Mouse (Mus musculus) retina, adult 2 months (tissue): Measurements from ENCODE around the gene Specc1.

Experiments
- DNase-seq: peaks from one replicate; pipeline ENCODE4 v3.0.0-alpha.2; 2012; ENCODE audit warnings: low read depth, low spot score

The Specc1 gene

DNA sequence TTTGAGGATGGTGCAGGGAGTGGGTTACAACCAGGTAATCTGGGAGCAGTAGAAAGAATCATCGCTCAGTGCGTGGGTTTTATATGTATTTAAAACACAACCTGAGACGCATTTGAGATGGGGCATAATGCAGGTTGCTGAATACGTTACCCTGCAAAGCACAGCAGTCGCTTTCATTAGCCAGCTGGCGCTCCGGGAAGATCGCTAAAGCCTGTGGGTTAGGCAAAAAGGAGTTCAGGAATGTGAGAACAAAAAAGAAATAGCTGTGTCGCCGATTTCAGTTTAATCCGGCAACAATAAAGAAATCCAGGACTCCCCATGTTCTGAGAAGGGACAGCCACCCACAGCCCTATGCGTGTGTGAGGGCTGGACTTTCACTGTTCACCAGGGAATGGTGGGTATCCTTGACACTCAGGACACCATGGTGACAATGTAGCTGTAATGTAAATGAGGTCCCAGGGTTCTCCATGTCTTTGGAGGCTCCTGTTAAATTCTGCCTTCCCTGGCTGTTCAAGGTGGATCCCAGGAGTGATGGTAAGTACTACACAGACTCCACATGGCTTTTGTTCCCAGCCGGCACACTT is 58.6 kb downstream of the Specc1 start:
- no peak for DNase-seq

DNA sequence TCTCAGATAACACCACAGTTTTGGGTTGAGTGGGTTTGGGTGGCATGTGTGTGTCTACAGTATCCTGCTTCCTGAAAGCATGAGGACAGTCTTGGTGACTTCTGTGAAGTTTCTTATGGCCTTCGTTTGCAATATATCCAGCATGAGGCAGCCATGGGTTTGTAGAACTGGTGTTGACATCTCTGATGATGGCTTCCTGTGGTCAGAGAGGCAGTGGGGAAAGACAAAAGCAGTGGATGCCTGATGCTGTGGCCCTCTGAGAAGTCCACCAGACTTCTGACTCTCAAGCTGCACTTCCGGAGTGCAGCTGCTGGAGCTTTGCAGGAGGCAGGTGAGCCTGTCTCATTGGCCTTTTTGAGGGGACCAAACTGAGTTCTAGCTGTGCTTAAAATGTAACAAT is 60.4 kb downstream of the Specc1 start:
- DNase-seq, result no peak

DNA sequence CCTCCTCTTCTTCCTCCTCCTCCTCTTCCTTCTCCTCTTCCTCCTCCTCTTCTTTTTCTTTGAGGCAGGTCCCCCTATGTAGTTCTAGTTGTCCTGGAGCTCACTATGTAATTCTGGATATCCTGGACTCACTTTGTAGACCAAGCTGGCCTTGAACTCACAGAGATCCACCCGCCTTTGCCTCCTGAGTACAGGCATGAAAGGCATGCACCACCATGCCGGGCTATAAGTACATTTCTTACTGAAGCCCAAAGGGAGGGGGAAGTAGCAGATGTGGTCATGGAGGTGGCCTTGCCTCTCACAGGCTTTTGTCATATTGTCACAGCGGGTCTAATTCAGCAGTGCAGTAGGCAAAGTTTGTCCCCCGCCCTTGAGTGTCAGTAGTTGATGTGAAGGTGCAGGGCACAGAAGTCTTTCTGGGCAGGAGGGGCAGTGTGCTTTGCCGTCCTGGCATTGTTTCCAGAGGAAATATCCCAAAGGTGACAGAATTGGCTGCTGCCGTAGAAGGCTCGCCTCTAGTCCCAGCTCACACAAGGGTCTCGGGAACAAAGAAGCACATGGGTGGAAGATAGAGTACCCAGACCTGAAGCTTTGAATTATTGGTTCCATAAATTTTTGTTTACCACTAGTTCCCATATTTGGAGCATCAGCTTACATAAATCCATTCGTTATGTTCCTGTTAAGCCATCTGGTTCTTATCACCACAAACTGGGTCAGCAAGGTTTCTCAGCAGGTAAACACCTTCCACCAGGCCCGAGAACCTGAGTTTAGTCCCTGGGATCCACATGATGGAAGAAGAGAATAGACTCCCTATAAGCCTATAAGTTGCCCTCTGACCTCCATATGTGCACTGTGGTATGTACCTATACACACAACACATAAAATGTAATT is 62.0 kb downstream of the Specc1 start:
- no peak for DNase-seq

DNA sequence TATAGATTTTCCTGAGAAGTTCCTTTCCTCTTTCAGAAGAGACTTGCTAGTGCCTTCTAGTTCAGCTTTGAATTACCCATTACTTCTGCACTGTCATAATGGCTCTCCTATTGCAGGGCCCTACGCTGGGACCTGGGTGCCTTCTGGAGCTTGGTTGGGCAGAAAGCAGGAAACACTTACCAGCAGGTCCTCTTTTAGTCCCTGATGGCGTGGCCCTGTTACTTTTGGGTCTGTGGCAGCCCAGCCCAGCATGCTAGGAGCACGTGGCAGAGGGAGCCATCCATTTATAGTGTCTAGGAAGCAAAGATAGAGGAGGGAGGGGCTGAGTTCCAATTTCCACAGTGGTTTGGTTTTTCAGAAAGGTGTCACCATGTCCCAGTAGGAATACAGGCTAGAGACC is 63.3 kb downstream of the Specc1 start:
- DNase-seq, result no peak

DNA sequence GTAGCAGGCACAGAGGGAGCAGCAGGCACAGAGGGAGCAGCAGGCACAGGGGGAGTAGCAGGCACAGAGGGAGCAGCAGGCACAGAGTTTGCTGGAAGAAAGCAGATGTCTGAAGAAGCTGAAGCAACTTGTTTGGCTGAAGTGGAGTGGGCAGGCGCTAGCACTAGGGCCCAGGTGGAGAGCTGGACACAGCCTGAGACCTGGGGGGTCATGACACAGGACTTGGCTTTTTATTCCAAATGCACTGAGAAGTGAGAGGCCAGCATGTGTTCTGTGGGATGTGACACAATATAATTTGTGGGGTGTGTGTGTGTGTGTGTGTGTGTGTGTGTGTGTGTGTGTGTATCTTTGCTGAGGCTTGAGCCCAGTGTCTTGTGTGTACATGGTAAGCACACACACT is 64.3 kb downstream of the Specc1 start:
- no peak for DNase-seq

DNA sequence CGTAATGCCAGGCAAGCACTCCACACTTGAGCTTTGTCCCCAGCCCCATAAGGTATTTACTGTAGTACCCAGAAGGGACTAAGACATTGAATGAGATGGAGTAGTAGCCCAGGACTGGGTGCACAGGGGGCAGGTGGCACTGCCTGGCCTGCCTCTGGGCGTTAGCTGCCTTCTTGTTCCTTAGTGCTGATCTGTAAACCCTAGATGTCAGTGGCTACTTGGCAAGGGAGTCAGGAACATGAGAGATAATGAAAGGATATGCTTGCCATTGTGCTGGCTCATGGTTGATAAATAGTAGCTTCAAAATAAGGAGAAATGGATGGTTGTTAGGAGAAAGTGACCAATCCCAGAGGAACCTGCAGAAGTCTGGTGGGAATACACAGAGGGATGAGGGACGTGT is 65.5 kb downstream of the Specc1 start:
- no peak for DNase-seq

DNA sequence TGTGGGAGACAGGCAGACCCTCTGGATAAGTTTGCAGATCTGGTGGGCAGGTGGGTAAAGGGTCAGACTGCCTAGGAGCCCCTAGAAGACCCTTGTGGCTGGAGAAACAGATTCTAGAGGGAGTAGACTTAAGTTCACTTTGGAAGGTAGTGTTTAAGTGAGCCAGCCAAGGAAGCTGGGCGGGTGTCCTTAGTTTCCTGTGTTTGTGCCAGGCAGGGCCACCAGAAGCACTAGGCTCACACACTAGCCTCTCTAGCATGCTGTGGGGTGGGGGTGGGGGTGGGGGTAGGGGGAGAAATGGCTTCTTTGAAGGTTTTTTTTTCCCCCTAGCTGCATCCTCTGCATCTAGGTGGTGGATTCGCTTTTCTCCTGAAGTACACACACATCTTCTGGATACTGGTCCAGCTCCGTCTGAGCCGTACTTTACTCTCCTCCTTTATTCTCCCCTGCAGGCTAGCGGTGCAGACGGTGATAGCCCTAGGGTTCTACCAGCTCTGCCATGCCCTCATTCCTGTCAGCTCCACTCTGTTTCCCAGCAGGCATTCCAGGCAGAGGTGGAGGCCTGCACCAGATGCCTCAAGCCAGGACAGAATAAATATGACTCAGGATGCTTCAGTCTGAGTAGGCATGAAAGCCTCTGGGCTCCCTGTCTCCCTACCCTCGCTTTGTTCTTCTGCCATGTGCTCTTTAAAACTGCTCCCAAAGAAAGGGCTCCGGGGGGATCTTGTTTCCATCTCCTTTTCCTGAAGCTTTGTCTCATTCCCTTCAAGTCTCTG is 66.3 kb downstream of the Specc1 start:
- DNase-seq, result no peak

DNA sequence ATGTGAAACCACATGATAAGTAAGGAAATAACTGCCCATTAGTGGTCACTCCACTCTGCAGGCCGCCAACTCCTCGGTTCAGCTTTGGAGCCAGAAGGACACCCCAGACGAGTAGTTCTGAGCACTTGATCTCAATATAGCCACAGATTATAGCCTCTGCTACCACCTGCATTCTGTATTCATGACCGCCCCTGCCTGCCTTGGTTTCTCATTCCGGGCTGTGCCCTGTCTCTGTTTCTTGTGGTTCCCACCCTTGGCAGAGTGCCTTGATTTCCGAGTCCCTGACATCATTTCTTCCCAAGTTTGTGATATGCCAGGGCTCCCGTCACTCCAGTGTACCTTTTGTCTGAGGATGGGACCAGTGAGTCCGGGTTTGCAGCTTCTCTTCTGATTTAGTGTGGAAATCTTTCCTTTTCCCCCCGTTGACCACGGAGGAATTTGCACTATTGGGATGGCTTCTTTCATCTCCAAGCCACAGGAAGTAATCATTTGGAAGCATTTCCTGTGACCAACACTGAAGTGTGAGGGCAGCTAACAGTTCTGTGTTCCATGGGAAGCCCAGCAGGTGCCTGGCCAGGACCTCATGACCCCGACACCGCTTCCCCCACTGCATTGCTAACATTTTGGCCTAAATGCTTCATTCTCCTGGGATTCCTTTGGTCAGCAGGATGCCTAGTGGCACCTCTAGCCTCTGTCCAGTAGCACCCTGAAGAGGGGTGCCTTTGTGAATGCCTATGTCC is 67.1 kb downstream of the Specc1 start:
- no peak for DNase-seq

DNA sequence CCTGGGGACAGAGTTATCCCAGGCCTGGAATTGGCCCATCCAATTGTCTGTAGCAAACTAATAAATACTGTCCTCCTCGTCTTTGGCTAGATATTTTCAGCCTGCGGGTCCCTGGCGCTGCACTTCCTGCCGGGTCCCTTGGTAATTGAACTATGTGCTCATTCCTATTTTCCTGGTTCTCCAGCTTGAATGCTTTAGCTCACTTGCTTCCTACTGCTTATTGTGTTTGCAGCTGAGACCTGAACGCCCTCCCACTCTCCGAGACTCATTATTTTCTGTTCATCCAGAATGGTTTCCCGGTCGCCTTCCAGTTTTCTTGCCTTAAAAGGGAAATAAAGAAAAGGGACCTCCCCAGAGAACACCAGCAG is 67.7 kb downstream of the Specc1 start:
- no peak for DNase-seq

DNA sequence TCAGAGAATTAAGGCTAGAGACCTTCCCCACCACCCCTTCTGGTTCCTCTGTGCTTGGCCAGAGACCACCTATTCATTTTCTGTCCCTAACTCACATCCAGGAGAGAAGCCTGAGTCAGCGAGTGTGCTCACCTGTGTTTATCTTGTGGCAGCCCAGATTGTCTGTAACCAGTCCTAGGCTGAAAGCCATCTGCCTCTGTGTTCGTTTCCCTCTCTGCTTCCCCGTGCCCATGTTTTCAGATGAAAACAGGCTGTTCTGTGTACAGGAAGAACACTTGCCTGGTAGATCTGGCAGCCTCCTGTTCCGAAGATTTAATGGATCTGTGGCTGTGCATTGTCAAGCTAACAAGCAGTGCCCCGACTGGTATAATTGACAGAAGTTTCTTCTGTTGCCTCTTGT is 68.4 kb downstream of the Specc1 start:
- DNase-seq, result no peak

DNA sequence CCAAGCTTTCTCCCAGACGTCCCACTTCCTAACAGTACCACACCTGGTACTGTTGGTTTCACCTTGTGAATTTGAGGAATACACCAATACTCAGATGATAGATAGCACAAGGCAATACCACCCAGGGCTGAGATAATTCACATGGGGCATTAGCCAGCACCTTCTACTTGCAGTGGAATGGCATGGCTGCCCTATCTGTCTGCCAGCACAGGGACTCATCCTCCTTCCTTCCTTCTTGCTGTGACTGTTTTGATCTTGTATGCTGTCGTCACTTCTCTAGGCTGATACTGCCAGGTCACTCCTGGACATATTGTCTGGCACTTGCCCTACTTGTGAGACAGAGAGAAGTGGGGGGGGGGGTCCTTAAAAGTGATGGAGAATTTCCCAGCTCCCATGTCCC is 69.2 kb downstream of the Specc1 start:
- DNase-seq, result no peak

DNA sequence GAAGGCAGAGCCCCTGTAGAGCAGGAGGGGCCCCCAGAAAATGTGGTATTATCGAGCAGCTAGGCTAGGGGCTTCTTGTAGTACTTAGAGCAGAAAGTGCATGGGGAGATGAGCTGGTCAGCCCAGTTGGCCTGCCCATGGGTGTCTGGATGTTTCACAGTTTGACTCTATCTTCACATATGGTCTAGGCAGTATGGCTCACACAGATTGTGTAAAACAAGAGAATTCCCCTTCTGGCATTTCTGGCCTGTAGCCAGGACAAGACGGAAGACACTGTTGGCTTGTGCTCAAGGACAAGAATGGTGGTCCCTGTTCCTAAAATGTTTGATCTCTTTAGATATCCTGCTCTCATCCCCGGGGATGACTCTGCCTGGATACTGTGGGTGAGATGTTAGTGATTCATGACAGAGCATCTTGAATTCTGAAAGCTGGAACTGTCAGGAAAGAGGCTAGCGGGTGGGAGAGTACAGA is 69.8 kb downstream of the Specc1 start:
- DNase-seq, result no peak

DNA sequence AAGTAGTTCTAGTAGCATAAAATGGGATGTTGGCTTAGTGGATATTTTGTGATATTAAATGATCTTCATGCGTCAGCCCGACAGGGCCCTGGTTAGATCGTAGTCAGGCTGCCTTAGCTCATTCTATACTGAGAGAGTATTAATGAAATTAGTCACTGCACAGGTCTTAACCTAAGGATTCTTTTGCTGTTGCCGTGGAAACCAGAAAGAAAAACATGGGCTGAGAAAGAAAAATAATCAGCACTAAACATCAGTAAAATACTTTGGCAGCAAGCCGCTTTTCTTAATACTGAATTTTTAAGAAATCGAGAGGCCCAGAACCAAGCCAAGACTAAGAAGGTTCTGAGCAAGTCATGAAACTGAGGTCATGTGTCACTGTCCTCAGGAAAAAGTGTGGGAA is 70.7 kb downstream of the Specc1 start:
- no peak for DNase-seq

DNA sequence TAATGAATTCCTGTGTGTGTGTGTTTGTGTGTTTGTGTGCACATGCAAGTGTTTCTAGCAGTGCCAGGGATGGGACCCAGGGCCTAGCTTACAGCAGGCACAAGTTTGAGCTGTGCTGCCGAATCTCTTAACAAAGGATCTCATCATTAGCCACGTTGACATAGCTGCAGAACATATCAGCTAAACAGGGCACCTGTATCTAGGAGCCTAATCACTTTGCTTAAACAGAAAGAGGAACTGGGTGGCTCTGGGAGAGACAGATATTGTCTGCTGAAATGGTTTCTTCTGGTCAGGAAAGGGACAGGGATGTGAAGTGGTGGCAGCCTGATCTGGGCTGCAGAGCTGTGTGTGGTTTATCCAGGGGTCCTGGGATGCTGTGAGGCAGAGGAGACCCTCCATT is 71.1 kb downstream of the Specc1 start:
- no peak for DNase-seq

DNA sequence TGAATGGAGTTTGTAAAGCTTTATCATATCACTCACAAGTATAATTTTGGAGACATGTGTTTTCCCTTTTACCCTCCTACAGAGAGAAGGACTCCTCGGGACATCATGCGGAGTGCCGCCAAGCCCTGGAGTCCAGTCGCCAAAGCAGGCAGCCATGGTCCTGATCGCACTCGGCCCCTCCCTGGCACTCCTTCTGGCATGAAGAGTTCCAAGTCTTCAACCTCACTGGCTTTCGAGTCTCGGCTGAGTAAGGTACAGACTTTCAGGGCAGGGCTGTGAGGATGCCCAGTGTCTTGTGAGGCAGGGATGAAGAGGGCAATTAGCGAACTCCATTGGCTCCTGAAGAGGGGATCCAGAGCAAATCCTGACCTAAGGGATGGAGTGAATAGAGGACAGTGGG is 72.6 kb downstream of the Specc1 start:
- DNase-seq, result no peak

DNA sequence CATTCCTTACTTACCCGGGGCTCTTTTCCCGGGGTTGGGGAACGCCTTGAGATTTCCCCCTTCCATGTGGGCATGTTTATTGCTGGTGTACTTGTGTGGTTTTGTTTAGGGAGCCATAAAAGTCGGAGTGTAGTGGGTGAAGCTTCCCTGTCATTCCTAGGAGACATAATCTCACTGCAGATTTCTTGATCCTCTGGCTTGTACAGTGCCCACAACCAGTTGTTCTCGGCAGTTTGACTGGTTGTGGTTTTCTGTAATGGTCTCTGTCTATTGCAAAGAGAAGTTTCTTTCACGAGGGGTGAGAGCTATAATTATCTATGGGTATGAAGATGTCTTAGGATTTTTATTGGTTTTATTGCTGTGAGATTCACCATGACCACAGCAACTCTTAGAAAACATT is 78.0 kb downstream of the Specc1 start:
- DNase-seq, result no peak

DNA sequence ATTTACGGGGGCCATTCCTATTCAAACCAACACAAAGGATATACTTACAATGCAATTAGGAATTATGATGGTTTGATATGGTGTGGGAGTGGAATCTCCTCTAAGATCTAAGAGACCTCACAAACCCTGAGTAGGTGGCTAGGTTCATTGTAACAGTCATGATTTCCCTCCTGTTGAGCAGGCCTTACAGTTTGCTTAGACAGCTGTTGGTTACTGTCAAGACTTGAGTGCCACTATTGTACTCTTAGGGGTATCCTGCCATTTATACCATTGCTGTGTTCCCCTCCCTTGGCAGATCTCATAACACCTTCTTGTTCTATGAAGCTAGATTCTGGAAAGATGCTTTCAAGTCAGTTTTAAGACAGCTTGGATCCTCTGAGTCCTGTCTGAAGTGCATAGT is 78.7 kb downstream of the Specc1 start:
- no peak for DNase-seq

DNA sequence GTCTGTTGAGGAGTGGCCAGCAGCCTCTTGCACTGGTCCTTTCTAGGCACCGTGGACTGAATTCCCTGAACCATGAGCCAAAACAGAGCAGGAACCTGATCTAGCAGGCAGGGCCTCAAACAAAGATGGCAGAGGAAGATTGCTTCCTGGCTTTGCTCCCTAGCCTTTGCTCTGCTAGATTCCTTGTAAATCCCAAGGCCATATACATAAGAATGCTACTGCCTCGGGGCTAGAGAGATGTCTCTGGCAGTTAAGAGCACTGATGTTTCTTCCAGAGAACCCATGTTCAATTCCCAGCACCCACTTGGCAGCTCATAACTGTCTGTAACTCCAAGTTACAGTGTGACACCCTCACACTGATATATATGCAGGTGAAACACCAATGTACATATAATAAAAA is 83.6 kb downstream of the Specc1 start:
- DNase-seq, result no peak

DNA sequence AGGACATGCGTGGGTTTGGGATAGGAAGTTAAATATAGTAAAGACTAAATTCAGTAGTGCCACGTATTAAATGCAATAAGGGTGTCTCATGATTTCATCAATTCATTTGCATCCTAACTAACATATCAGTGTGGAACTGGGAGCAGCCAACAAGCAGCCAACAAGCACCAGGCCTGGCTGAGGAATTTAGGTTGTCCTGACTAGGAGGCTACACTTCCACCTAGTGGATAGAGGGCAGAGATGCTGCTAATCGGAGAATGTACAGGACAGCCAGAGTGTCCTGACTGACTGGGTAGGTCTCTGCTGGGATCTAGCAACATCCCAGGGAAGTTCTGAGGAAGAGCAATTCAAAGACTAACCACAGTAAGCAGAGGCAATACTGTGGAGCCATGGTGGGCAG is 88.1 kb downstream of the Specc1 start:
- peak; percentile 11 for DNase-seq

DNA sequence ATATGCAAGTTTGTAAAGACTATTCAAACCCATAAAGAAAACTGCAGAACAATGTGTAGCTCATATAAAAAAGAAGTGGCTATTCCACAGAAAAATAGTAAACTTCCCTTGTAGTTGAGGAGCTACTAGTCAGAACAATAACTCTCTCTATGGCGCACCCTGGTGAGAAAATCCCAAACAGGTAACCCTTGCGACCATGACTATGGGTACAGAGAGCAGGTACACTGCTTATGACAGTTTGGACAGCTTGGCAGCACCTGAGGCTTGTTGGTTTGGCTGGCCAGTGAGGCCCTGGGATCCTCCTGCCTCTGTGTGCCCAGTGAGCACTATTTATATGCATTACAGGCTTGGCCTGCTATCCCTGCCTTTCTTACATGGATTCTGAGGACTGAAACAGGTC is 89.4 kb downstream of the Specc1 start:
- DNase-seq, result no peak

DNA sequence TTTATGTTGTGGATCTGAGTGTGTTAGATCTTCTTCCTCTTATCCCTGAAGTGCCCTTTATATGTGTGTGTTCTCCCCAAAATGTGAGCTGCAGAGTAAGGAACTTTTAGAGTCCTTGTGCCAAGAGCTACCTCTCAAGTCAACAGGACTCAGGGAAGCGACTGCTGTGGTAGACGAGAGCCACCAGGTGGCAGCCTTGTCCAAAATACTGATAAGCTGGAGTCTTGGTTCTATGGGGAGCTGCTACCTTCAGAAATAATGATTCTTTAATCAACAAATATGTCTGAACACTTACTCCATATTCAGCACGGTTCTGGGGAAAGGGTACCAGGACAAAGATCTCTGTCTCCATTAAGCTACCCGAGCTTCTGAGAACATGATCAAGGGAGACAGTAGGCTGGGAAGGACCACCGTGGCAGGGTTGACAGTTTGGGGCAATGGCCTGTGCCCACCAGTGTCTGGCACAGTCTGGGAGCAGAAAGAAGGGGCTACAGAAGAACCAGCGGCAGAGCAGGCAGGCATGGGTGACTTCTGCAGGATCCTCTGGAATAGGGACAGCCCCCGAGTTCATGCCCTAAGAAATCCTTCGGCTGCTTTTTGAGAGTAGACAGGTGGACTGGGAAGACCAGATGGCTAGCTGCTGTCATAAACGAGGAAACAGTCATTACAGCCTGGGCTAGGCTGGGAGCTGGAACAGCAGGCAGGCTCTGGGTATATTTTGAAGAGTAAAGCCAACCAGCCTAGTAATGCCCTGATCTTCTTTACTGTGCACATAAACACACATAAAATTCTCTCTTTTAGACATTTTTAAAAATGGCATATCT is 91.5 kb downstream of the Specc1 start:
- peak; percentile 53 for DNase-seq
